Mouse (Mus musculus) C2C12 (cell line): ENCODE data around the gene Ndufc1. TPM values are rescaled to one million over a fixed set of nuclear protein-coding genes. Genes with fewer than 3 reads are reported as not detected.
"Not testable (repeated sequence)": the region's sequence is repeated elsewhere in the genome, so short reads cannot be mapped to it uniquely, and the experiment has no call there.

ENCODE experiments used
- H3K27me3 ChIP-seq: one replicate; pipeline ENCODE4 v1.6.1; 2011; ENCODE audit not compliant: control insufficient read depth, insufficient read depth, insufficient read length
- H3K36me3 ChIP-seq: one replicate; pipeline ENCODE4 v1.6.1; 2011; ENCODE audit not compliant: control insufficient read depth, insufficient read depth
- H3K4me3 ChIP-seq: one replicate; pipeline ENCODE4 v1.5.1; 2011; ENCODE audit warnings: mild to moderate bottlenecking, control low read depth; ENCODE audit not compliant: poor library complexity, insufficient read depth, severe bottlenecking
- H3K79me2 ChIP-seq: one replicate; pipeline ENCODE4 v1.6.1; 2011; ENCODE audit not compliant: control insufficient read depth, insufficient read depth
- H3K79me3 ChIP-seq: one replicate; pipeline ENCODE4 v1.6.1; 2011; ENCODE audit warnings: low read depth, control low read depth
- H3ac ChIP-seq: one replicate; pipeline ENCODE3; 2011; ENCODE audit warnings: low read depth; ENCODE audit not compliant: control insufficient read depth, insufficient read length
- CEBPB ChIP-seq: IDR thresholded peaks from one replicate; pipeline ENCODE4 v1.6.1; 2011; ENCODE audit warnings: low read depth, mild to moderate bottlenecking, control low read depth, moderate library complexity
- CTCF ChIP-seq: IDR thresholded peaks from one replicate; pipeline ENCODE4 v1.5.1; 2011; ENCODE audit not compliant: control insufficient read depth, insufficient read depth, insufficient read length
- FOSL1 ChIP-seq: IDR thresholded peaks from one replicate; pipeline ENCODE4 v1.8.0; 2011; ENCODE audit warnings: mild to moderate bottlenecking, low read length; ENCODE audit not compliant: poor library complexity, insufficient read depth, severe bottlenecking
- MAX ChIP-seq: IDR thresholded peaks from one replicate; pipeline ENCODE4 v1.6.1; 2011; ENCODE audit warnings: mild to moderate bottlenecking, control low read depth
- MYOD1 ChIP-seq: IDR thresholded peaks from one replicate; pipeline ENCODE4 v1.6.1; 2011; ENCODE audit warnings: low read depth; ENCODE audit not compliant: control insufficient read depth, insufficient read length
- MYOG ChIP-seq: IDR thresholded peaks from one replicate; pipeline ENCODE4 v1.6.1; 2011; ENCODE audit not compliant: control insufficient read depth, insufficient read length; ENCODE audit errors: extremely low read depth
- USF1 ChIP-seq: IDR thresholded peaks from one replicate; pipeline ENCODE4 v1.6.1; 2011; ENCODE audit warnings: low read depth, mild to moderate bottlenecking, control low read depth, moderate library complexity
- long read RNA-seq, 2 experiments: library from polyadenylated mRNA; unstranded; transcript quantifications; one replicate each; pipeline ENCODE4 v2.0.0; 2019 to 2020
- polyA plus RNA-seq: library from polyadenylated mRNA; unstranded; fragments of >200 nt; fragmentation: generic; extraction: Trizol; gene quantifications from one replicate; pipeline ENCODE4 v1.2.1, GENCODE M21; 2012; ENCODE audit warnings: missing spikeins

Ndufc1 gene
- polyA plus RNA-seq, result 473 TPM
- long read RNA-seq, experiment 1, transcript Ndufc1-201 (4 exons, 1,249 nt), result major isoform, 268 of 276 reads
- long read RNA-seq, experiment 1, partial matches to known transcripts, result 3 of 276 reads
- long read RNA-seq, experiment 1, other reads (novel, unspliced or antisense), result 4 of 276 reads
- long read RNA-seq, experiment 2, transcript Ndufc1-201 (4 exons, 1,249 nt), result major isoform, 32 of 32 reads
- long read RNA-seq, experiment 2, partial matches to known transcripts, result 0 of 32 reads
- long read RNA-seq, experiment 2, other reads (novel, unspliced or antisense), result 0 of 32 reads

DNA sequence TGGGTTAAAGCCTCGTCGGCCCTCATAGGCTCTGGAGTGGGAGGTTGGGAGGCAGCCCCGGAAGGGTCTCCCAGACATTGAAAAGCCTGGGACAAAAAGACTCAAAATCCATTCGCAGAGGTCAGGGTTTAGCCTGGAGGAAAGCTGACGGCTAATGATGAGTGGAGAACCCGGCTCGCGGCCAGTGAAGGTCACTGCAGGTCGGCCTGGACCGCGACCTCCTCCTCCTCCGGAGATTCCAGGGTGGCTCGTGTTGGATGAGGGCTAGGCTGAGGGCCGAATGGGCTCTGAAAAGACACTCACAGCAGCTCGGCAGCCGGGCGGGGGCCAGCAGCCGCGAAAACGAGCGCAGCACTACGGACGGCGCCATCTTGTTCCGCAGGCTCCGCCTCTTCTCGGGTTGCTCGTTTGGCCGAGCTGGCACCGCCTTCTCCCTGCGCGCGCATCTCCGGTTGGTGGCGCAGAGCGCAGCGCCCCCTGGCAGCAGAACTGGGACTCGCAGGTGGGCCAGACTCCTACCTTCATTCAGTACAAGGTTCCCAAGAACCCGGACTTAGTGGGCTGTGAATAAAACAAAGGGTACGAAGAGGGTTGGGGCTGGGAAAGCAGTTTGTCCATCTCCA, at the start of gene Ndufc1:
Ndufc1 (minus strand) TSS at position 428 of the 623 bp plus-strand sequence.
- no peaks in the 10 kb centered on the region for H3K27me3 ChIP-seq
- H3K36me3 ChIP-seq, result peaks cover 29% of the 10 kb centered on the region
- peak within 1 kb of the TSS; percentile 86 for H3K4me3 ChIP-seq
- H3K79me2 ChIP-seq, result peaks cover 20% of the 10 kb centered on the region
- H3ac ChIP-seq, result peak within 1 kb of the TSS; percentile 98
- peaks cover 2% of the 10 kb centered on the region for H3K79me3 ChIP-seq
- TF ChIP-seq CEBPB (no peak), USF1 (no peak), MYOD1 (no peak), MYOG (no peak), MAX (no peak), CTCF (peak; percentile 96)

GRCm38 (mm10) chr3:51434871-51435595, 26.2 kb upstream of the Ndufc1 start:
- H3K79me2 ChIP-seq, result peaks cover 100% of the 10 kb centered on the region
- peaks cover 46% of the 10 kb centered on the region for H3K36me3 ChIP-seq
- no peaks in the 10 kb centered on the region for H3K27me3 ChIP-seq
- H3ac ChIP-seq, result no peak overlapping the region
- H3K4me3 ChIP-seq, result no peak overlapping the region
- H3K79me3 ChIP-seq, result peaks cover 84% of the 10 kb centered on the region
- TF ChIP-seq USF1 (no peak), MYOD1 (no peak), CTCF (no peak), CEBPB (no peak), FOSL1 (no peak), MAX (no peak), MYOG (no peak)

DNA sequence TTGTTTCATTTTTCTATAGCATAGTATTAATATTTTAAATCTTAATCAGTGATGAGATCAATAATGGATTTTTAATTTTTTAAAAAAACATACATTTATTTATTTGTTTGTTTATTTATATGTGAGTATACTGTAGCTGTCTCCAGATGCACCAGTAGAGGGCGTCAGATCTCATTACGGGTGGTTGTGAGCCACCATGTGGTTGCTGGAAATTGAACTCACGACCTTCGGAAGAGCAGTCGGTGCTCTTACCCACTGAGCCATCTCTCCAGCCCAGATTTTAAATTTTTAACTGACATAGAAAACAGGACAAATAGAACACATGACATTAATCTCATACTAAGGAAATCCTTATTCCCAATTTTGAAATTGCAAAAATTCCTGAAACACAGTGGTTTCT, 25.6 kb upstream of the Ndufc1 start:
- H3ac ChIP-seq, H3K4me3 ChIP-seq, H3K27me3 ChIP-seq: not testable (repeated sequence)
- H3K79me2 ChIP-seq, result peaks cover 100% of the 10 kb centered on the region
- H3K36me3 ChIP-seq, result peaks cover 46% of the 10 kb centered on the region
- H3K79me3 ChIP-seq, result peaks cover 88% of the 10 kb centered on the region

DNA sequence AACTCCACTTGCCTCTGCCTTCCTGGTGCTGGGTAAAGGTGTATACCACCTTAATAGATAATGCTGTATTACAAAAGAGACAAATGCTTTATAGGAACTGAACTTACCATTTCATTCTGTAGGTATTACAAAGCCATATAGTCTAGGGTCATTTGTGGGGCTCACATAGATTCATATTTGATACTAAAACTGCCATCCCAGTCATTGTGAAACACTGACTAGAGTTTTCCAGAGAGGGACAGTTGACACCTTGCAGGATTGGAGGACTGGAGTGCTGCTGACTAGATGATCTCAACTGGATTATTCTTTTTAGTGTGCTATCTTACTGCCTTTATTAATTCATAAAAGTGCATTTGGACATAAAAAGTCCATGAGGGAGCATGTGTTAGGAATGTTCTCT, 16.6 kb upstream of the Ndufc1 start:
- Histone ChIP-seq H3K79me2 (peaks cover 100% of the 10 kb centered on the region), H3ac (no peak overlapping the region), H3K36me3 (peaks cover 28% of the 10 kb centered on the region), H3K79me3 (peaks cover 95% of the 10 kb centered on the region), H3K27me3 (no peaks in the 10 kb centered on the region), H3K4me3 (no peak overlapping the region)
- TF ChIP-seq MYOD1 (no peak), CTCF (no peak), FOSL1 (no peak), CEBPB (no peak), MYOG (no peak), MAX (no peak), USF1 (no peak)

GRCm38 (mm10) chr3:51421921-51422320, 13.1 kb upstream of the Ndufc1 start:
- Histone ChIP-seq H3K27me3 (no peaks in the 10 kb centered on the region), H3K79me3 (peaks cover 96% of the 10 kb centered on the region), H3ac (no peak overlapping the region), H3K4me3 (no peak overlapping the region), H3K79me2 (peaks cover 100% of the 10 kb centered on the region), H3K36me3 (peaks cover 51% of the 10 kb centered on the region)
- no peak for TF ChIP-seq MYOD1
- no peak for TF ChIP-seq USF1
- no peak for TF ChIP-seq MAX
- TF ChIP-seq CEBPB, result no peak
- no peak for TF ChIP-seq CTCF
- TF ChIP-seq FOSL1, result no peak
- no peak for TF ChIP-seq MYOG
